Mouse (Mus musculus) embryonic fibroblast, embryonic 13.5 days (primary cell): ENCODE results near the gene Cyfip2.

Experiments used
- CTCF ChIP-seq: IDR thresholded peaks from 2 replicates; pipeline ENCODE4 v1.5.1; 2011; ENCODE audit warnings: mild to moderate bottlenecking, control low read depth, low read length, moderate library complexity, borderline replicate concordance; ENCODE audit not compliant: insufficient read depth
- POLR2A ChIP-seq: IDR thresholded peaks from 2 replicates; pipeline ENCODE4 v1.6.1; 2011; ENCODE audit warnings: low read depth, mild to moderate bottlenecking, control low read depth, low read length, moderate library complexity

GRCm38 (mm10) chr11:46236976-46237375 lies 75.7 kb downstream of the Cyfip2 start:
- TF ChIP-seq CTCF (no peak), POLR2A (no peak)
